Mouse (Mus musculus): Measurements from ENCODE around the gene Vipr2. TPM values are rescaled to one million over a fixed set of nuclear protein-coding genes. Genes with fewer than 3 reads are reported as not detected.

Vipr2 gene
- total RNA-seq, 1 experiment from 2014 or later, result not detected

DNA sequence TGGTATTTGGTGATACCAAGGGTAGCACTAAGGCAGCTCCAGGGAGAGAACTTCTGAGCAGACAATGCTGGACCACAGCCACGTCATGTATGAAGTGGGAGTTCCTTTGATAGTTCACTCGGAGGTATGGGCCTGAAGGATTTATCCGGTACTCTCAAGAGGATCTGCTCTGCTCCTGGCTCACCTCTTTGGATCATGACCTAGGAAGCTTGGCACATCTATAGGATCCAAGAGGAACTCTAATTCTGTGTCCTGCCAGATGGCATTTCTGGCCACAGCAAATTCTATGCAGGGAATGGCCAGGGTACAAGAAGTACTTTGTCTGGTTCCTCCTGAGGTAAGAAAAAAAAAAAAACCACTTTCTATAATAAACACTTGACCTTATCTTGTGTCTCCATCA, 12.3 kb downstream of the Vipr2 start:
- no peak for ATAC-seq (replicated peaks; ENCODE audit: insufficient number of reproducible peaks, low FRiP score, low TSS enrichment, poor library complexity, severe bottlenecking)

GRCm38 (mm10) chr12:116094765-116095555, 17.4 kb downstream of the Vipr2 start:
- no peak for ATAC-seq (replicated peaks; ENCODE audit: insufficient number of reproducible peaks, low FRiP score, low TSS enrichment, poor library complexity, severe bottlenecking)

- ATAC-seq (replicated peaks; ENCODE audit: insufficient number of reproducible peaks, low FRiP score, low TSS enrichment, poor library complexity, severe bottlenecking), result no peak
These were observed 18.9 kb downstream of the Vipr2 start for GRCm38 (mm10) chr12:116096361-116096904.

GRCm38 (mm10) chr12:116097166-116097565, 19.6 kb downstream of the Vipr2 start:
- ATAC-seq (replicated peaks; ENCODE audit: insufficient number of reproducible peaks, low FRiP score, low TSS enrichment, poor library complexity, severe bottlenecking), result 0 out of 2 replicates have a peak, but pooled peaks have one; percentile 22

DNA sequence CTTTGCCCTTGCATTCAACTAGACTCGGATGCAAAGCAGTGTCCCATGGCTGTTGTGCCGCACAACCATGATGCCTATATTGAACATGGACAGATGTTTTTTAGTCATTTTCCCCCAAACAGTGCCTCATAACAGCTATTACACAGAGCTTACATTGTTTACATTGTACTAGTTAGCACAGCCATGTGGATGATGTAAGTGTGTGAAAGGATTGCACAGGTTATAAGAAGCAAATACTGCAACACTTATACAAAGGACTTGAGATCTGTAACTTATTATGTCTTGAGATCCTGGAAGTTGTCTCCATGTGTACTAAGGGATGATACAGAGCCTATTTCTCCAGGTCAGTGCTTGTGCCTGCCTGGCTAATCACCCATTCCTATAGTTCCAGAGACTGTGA, 24.4 kb downstream of the Vipr2 start:
- no peak for ATAC-seq (replicated peaks; ENCODE audit: insufficient number of reproducible peaks, low FRiP score, low TSS enrichment, poor library complexity, severe bottlenecking)

GRCm38 (mm10) chr12:116109451-116110353, 32.2 kb downstream of the Vipr2 start:
- ATAC-seq (replicated peaks; ENCODE audit: insufficient number of reproducible peaks, low FRiP score, low TSS enrichment, poor library complexity, severe bottlenecking), result no peak

DNA sequence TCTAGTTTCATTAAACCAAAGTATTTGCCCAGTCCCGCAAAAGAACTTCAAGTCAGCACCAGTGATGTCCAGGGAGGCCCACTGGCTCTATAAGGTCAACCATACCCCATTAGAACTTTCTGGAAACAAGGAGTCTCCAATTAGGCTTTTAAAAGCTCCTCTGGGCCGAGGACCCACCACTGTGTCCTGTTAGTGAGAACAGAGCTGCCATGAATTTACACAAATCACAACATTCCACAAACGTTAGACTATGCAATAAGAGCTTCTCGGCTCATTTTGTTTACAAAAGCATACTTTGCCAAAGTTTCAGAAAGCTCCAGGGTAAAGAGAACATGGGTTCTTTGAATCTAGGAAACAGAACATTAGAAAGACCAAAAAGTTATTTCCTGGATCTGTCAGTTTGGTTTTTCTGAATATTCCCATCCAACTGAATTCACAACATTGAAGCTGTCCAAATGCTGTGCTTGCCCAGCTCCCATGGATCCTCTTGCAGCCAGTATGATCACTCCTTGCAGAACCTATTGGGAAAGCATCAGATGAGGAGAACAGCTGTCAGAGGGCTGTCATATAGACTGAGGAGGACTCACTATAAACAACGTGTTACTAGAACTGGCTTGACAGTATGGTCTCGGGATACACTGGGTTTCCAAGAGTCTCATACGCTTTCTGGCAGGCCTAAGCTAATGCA, 33.6 kb downstream of the Vipr2 start:
- ATAC-seq (replicated peaks; ENCODE audit: insufficient number of reproducible peaks, low FRiP score, low TSS enrichment, poor library complexity, severe bottlenecking), result no peak

- ATAC-seq (replicated peaks; ENCODE audit: insufficient number of reproducible peaks, low FRiP score, low TSS enrichment, poor library complexity, severe bottlenecking), result no peak
These were observed 38.3 kb downstream of the Vipr2 start for GRCm38 (mm10) chr12:116115781-116116180.

GRCm38 (mm10) chr12:116116455-116116854, 38.9 kb downstream of the Vipr2 start:
- no peak for ATAC-seq (replicated peaks; ENCODE audit: insufficient number of reproducible peaks, low FRiP score, low TSS enrichment, poor library complexity, severe bottlenecking)

GRCm38 (mm10) chr12:116117352-116117929, 39.9 kb downstream of the Vipr2 start:
- ATAC-seq (replicated peaks; ENCODE audit: insufficient number of reproducible peaks, low FRiP score, low TSS enrichment, poor library complexity, severe bottlenecking), result no peak

DNA sequence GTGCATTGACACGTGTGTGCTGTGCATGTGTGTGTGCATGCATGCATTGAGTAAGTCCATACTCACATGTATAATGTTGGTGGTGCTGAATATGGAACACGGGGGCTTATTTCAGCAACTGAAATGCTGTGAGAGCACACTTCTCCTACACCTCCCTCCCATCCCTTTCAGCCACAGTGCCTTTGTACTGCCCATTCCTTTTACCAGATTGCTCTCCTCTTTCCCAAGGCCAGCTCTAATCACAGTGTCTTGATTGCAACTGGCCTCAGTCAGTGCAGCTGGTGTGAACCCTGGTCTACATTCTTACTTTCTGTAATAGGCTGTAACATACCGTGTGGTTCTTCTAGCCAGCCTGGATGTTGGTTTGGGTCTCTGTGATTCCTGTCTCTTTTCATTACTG, 41.5 kb downstream of the Vipr2 start:
- no peak for ATAC-seq (replicated peaks; ENCODE audit: insufficient number of reproducible peaks, low FRiP score, low TSS enrichment, poor library complexity, severe bottlenecking)

DNA sequence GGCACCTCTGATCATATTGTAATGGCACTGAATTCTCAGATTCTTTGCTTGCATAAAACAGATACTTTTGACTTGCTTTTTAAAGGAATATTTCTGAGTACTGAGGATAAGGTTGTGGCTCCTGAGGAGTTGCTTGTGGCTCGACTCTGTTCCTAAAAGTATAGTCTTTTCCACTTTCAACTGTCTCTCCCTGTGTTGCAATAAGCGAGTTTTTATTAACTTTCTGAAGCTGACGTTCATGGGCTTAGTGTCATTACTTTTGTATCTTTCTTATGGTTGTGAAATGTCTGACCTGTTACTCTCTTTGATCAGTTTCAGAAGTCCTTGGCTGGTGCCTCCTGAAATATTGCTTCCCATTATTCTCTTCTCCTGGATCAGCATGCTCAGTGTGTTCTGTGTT, 46.3 kb downstream of the Vipr2 start:
- no peak for ATAC-seq (replicated peaks; ENCODE audit: insufficient number of reproducible peaks, low FRiP score, low TSS enrichment, poor library complexity, severe bottlenecking)

- ATAC-seq (replicated peaks; ENCODE audit: insufficient number of reproducible peaks, low FRiP score, low TSS enrichment, poor library complexity, severe bottlenecking), result no peak
These were observed 53.4 kb downstream of the Vipr2 start for GRCm38 (mm10) chr12:116130936-116131335.

DNA sequence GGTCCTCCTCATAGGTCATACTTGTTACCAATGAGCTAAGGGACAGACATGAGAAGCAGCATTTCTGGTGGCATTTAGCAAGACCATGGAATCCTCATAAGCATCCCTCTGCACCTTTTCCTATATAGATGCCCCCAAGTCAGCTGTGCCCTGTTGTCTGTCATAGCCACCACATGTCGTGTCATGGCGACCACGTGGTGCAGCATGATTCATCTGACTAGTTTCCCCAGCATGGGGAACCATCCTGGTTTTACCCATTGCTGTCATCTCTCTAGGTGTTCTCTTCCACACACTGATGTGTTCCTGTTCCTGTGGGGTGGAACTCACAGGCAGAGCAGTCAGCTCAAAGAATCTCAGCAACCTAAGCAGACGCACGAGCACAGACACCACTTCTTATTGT, 55.4 kb downstream of the Vipr2 start:
- ATAC-seq (replicated peaks; ENCODE audit: insufficient number of reproducible peaks, low FRiP score, low TSS enrichment, poor library complexity, severe bottlenecking), result no peak

- ATAC-seq (replicated peaks; ENCODE audit: insufficient number of reproducible peaks, low FRiP score, low TSS enrichment, poor library complexity, severe bottlenecking), result no peak
These were observed 58.4 kb downstream of the Vipr2 start for GRCm38 (mm10) chr12:116135906-116136305.

DNA sequence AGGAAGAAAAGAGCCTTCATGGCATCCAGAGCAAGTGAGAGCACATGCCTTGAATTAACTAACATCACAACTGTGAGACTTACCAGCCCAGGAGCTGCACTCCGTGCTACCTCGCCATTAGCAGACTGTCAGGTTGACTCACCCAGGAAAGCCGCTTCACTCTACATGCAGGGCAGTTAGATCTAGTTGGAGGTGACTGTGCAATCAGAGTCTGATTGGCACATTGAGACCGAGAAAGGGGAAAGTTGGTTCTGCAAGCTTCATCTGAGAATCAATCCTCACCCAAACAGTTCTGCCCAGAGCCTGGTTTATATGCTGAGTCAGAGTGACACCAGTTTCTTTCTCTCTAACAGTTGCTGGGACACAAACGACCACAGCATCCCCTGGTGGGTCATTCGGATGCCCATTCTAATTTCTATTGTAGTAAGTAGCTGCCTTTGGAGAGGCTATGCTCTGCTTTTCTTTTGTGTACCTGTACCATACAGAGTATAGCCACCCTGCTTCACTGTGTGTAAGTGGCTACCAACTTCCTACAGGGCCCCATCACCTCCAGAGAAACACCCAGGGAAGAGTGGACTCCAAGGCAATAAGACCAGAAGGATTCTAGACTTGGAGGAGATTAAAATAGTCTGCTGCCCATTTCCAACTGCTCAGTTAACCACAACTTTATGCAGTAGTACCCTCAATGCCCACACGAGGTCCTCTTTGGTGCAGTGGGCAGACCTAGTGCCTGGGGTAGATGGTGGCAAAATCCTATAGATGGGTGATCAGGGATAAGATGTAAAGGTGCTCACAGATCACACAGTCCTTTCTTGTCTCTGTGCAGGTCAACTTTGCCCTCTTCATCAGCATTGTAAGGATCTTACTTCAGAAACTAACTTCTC, 61.0 kb downstream of the Vipr2 start:
- peak; percentile 10; the same call in 1 of the 2 replicates for ATAC-seq (replicated peaks; ENCODE audit: insufficient number of reproducible peaks, low FRiP score, low TSS enrichment, poor library complexity, severe bottlenecking)

DNA sequence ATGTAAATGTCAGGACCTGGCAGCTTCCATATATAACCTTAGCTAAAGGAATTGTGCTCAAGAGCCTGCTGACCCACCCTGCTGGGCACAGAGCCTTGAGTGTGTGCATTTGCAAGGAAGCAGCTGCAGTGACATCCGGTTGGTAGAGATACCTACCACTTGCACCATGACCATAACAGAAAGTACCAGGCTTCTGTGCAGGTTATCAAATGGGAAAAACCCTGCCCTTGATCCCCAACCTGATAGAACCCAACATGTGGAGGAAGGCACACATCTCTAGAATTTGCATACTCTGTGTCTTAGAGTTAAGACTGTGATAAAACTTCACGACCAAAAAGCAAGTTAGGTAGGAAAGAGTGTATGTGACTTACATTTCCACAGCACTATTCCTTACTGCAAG, 63.1 kb downstream of the Vipr2 start:
- no peak for ATAC-seq (replicated peaks; ENCODE audit: insufficient number of reproducible peaks, low FRiP score, low TSS enrichment, poor library complexity, severe bottlenecking)

DNA sequence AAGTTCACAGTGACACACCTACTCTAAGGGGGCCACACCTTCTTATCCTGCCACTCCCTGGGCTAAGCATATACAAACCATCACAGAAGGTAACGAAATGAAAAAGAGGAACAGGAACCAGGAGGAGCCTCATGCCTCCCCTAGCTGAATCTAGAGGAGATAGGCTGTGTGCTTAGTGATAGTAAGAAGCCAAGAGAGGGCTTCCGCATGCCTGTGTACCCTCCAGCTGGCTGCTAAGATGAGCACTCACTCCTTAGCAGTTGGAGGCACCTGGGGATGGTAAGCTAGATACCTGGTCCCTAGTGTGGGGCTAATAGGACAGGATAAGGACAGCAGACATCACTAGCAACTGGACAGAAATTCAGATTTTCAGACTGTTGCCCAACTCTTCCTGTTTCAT, 64.3 kb downstream of the Vipr2 start:
- ATAC-seq (replicated peaks; ENCODE audit: insufficient number of reproducible peaks, low FRiP score, low TSS enrichment, poor library complexity, severe bottlenecking), result peak; percentile 61
